Mouse (Mus musculus): ENCODE data around the gene Tmem177.

DNA sequence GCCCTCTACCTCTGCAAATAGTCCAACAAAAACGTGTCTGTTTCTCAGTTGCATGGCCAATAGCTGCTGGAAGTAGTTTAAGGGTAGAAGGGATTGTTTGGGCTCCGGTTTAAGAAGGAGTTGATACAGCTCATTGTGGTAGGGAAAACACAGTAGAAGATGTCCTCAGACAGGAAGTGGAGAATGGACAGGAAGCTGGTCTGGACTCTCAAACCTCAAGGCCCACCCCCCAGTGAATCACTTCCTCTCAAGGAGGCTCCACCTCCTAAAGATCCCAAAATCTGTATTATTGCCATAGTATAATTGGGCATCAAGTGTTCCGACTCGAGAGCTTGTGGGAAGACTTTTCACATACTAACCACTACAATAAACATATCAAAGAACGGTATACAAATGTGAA, 53.4 kb downstream of the Tmem177 start:
- TF ChIP-seq JUND (conservative IDR thresholded peaks at IDR 0.05; ENCODE audit: low read depth, low read length): no peak
- TF ChIP-seq POLR2A (IDR thresholded peaks at IDR 0.05; ENCODE audit: low read depth, low read length): no peak
- TF ChIP-seq BHLHE40 (IDR thresholded peaks at IDR 0.05; ENCODE audit: low read depth, low read length): no peak
- no peak for TF ChIP-seq POLR2AphosphoS2 (IDR thresholded peaks at IDR 0.05; ENCODE audit: low read depth, low read length)
- no peak for TF ChIP-seq RCOR1 (conservative IDR thresholded peaks at IDR 0.05; ENCODE audit: low read depth, low read length)
- TF ChIP-seq CTCF (conservative IDR thresholded peaks at IDR 0.05 in 1 of 2, IDR thresholded peaks at IDR 0.05 in 1 of 2; ENCODE audit: low read depth in 2 of 2, low read length in 2 of 2): no peak
- no peak for TF ChIP-seq SMC3 (IDR thresholded peaks at IDR 0.05; ENCODE audit: low read depth, low read length)
- TF ChIP-seq EP300 (IDR thresholded peaks at IDR 0.05; ENCODE audit: low read length): no peak
- no peak for TF ChIP-seq CHD2 (IDR thresholded peaks at IDR 0.05; ENCODE audit: low read length)
- no peak for TF ChIP-seq MAZ (IDR thresholded peaks at IDR 0.05; ENCODE audit: low read depth, low read length)
- TF ChIP-seq USF2 (conservative IDR thresholded peaks at IDR 0.05; ENCODE audit: low read depth, low read length): no peak

Data from CH12.LX (cell line).